Mouse (Mus musculus) forebrain, embryonic 10.5 days (tissue): ENCODE data around the gene Nup107. TPM values are rescaled to one million over a fixed set of nuclear protein-coding genes. Genes with fewer than 3 reads are reported as not detected.

Source experiments
- DNase-seq: peaks from one replicate; pipeline ENCODE4 v3.0.0-alpha.2; 2017; ENCODE audit warnings: low spot score; ENCODE audit errors: extremely low spot score
- H3K27ac ChIP-seq: fragments of 300-500 bp; sonication (generic); 2 replicates; pipeline ENCODE4 v1.5.1; 2016; ENCODE audit warnings: mild to moderate bottlenecking
- H3K27me3 ChIP-seq: fragments of 300-500 bp; sonication (generic); 2 replicates; pipeline ENCODE4 v1.6.1; 2016; ENCODE audit warnings: mild to moderate bottlenecking; ENCODE audit not compliant: poor library complexity, severe bottlenecking
- H3K36me3 ChIP-seq: fragments of 300-500 bp; sonication (generic); replicated peaks from 2 replicates; pipeline ENCODE4 v1.6.1; 2016; ENCODE audit warnings: mild to moderate bottlenecking, moderate library complexity
- H3K4me1 ChIP-seq: fragments of 300-500 bp; sonication (generic); 2 replicates; pipeline ENCODE4 v1.6.1; 2016
- H3K4me3 ChIP-seq: fragments of 300-500 bp; sonication (generic); 2 replicates; pipeline ENCODE4 v1.5.1; 2016; ENCODE audit warnings: mild to moderate bottlenecking, moderate library complexity
- H3K9me3 ChIP-seq: fragments of 300-500 bp; sonication (generic); 2 replicates; pipeline ENCODE4 v1.6.1; 2016; ENCODE audit warnings: mild to moderate bottlenecking, moderate library complexity
- WGBS: fragments of 180-500 bp; shearing (Covaris S2); methylation state at CpG from one replicate; pipeline ENCODE4 v1.1.7; 2016; 5-methylcytosine and 5-hydroxymethylcytosine counted together
- polyA plus RNA-seq: library from polyadenylated mRNA; unstranded; fragments of >200 nt; fragmentation: Nextera tagmentation; extraction: Ambion mirVana; gene quantifications from 2 replicates; pipeline ENCODE4 v1.2.1, GENCODE M21; 2016

Nup107 gene
- polyA plus RNA-seq, 1 experiment from 2014 or later = 113 TPM

DNA sequence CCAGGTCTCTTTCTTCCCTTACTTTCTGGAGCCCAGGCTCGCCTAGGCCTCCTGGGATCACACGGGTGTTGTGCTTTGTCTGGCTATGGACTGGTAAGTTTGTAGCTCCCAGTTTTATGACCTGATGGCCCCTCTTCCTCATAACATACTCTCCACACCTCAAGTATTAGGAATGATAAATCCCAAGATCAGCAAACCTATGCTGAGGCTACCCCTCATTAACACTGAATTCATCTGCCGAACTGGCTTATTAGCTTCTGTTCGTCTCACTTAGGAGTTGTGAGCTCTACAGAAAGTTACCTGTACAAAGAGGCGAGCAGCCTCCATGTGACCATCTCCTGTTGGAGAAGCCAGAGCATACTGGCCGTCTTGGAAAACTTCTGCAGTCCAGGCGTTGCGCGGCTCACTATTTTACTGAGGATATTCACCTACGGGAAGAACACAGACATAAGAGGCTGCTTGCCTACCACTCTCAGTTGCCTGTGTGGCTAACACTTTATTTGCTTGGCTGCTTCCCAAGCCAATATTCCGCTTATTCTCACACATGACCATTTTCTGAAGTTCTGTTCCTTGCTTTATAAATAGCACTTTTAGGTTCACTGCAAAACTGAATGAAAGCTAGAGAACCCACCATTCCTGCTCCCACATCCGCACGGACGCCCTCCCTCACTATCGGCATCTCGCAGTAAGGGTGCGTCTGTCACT, 11.3 kb downstream of the Nup107 start:
- no peak overlapping the region for H3K4me3 ChIP-seq
- no peaks in the 10 kb centered on the region for H3K9me3 ChIP-seq
- no peak for DNase-seq
- H3K4me1 ChIP-seq = no peaks in the 10 kb centered on the region
- no peak overlapping the region for H3K27ac ChIP-seq
- WGBS = 96% methylated on average over 17 of the region's 17 CpGs
- H3K36me3 ChIP-seq = peaks cover 99% of the 10 kb centered on the region
- no peaks in the 10 kb centered on the region for H3K27me3 ChIP-seq

DNA sequence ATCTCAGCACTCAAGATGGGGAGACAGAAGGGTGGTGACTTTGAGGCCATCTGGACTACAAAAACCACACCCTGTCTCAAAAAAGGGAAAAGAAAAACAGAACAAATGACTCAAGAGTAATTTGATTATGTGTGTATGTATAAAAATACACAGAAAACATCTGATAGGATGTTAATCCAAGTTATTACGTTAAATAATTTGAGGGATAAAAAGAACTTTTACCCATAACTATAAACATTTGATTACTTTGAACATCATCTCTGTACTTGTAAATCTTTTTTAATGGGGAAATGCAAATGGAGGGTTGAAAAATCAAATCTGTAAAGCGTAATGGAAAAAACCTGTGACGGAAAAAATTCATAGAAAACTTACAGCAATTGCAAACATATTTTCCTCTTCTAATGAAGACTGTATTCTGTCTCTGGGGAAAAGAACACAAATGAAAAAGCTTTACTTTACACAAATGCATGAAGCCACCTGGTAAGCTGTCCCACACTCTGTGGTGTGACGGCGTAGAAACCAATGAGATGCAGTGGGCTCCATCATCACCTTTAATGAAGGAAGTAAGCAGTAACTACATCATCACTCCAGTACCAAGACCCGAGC, 12.1 kb downstream of the Nup107 start:
- Histone ChIP-seq H3K9me3 (no peaks in the 10 kb centered on the region), H3K4me3 (no peak overlapping the region), H3K36me3 (peaks cover 99% of the 10 kb centered on the region), H3K27me3 (no peaks in the 10 kb centered on the region), H3K27ac (no peak overlapping the region), H3K4me1 (no peaks in the 10 kb centered on the region)
- DNase-seq = no peak
- 97% methylated on average over 6 of the region's 6 CpGs for WGBS

DNA sequence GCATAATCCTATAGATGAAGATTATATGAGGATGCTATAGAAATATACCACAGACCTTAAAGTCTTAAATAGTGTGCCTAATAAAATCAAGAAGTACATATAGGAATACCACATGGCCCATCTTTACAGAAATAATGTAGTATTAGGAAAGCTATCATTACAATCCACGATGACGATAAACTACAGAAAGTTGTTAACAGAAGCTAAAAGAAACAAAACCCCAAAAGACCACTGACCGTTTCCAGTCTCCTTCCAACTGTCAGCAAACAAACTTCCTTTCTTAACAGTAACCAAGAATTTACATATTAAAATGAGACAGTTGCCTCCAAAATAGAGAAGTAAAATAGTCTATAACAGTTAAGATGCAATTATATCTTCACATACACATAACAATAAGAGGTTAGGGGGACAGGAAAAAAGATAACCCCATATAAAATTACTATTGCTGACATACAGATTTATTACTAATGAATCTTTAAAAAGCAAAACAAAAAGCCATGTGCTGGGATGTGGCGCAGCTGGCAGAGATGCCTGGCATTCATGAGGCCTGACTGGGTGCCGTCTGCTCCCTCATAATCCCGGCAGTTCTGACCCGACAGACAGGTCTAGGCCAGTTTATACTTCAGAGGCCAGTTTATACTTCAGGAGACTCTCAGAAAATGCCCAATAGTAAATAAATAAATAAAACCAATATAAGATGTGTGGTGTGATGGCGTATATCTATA, 12.8 kb downstream of the Nup107 start:
- H3K4me1 ChIP-seq = no peaks in the 10 kb centered on the region
- H3K36me3 ChIP-seq = peaks cover 99% of the 10 kb centered on the region
- no peak for DNase-seq
- H3K27me3 ChIP-seq = no peaks in the 10 kb centered on the region
- WGBS = 94% methylated on average over 8 of the region's 8 CpGs
- no peak overlapping the region for H3K4me3 ChIP-seq
- H3K9me3 ChIP-seq = no peaks in the 10 kb centered on the region
- no peak overlapping the region for H3K27ac ChIP-seq

DNA sequence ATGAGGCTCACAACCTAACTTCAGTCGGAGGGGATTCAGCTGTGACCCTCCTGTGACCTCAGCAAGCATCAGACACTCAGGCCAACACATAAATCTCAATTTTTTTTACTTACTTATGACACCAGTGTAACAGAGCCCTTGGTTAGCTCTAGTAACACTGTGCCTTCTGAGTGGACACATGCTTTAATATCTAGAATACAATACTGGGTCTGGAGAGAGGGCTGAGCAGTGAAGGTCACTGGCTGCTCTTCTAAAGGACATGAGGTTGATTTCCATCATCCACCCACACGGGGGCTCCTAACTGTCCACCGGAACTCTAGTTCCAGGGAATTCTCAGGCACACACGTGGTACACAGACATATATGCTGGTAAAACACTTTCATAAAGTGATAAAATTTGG, 13.6 kb downstream of the Nup107 start:
- no peak for DNase-seq
- 94% methylated on average over 4 of the region's 4 CpGs for WGBS

DNA sequence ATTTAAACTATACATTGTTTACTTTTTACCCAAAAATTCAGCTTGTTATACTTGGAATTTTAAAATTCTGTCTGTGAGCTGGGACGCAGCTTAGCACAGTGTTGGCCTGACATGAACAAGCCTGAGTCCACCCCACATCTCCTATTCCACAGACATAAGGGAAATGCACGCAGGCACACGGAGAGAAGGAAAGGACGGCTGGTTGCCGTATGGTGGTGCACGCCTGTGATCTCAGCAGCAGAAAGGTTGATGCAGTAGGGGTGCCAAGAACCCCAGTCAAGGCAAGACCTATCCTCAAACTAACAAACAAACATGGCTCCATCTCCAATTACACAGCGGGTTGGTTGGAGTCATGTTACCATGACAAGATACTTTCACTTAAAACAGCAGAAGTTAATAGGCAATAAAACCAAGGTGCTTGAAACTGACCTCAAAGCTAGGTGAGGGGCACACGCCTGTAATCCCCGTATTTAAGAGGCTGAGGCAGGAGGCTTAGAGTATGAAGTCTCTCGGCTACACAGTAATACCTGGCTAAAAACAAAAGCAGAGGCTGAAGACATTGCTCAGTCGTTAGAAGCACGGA, 14.1 kb downstream of the Nup107 start:
- no peak for DNase-seq
- Histone ChIP-seq H3K27me3 (no peaks in the 10 kb centered on the region), H3K4me3 (no peak overlapping the region), H3K4me1 (no peaks in the 10 kb centered on the region), H3K36me3 (peaks cover 99% of the 10 kb centered on the region), H3K9me3 (no peaks in the 10 kb centered on the region), H3K27ac (no peak overlapping the region)
- 93% methylated on average over 12 of the region's 12 CpGs for WGBS

More for the DNA sequence above, 13.6 kb downstream of the Nup107 start:
- Histone ChIP-seq H3K4me1 (no peaks in the 10 kb centered on the region), H3K4me3 (no peak overlapping the region), H3K9me3 (no peaks in the 10 kb centered on the region), H3K27ac (no peak overlapping the region), H3K27me3 (no peaks in the 10 kb centered on the region), H3K36me3 (peaks cover 99% of the 10 kb centered on the region)

DNA sequence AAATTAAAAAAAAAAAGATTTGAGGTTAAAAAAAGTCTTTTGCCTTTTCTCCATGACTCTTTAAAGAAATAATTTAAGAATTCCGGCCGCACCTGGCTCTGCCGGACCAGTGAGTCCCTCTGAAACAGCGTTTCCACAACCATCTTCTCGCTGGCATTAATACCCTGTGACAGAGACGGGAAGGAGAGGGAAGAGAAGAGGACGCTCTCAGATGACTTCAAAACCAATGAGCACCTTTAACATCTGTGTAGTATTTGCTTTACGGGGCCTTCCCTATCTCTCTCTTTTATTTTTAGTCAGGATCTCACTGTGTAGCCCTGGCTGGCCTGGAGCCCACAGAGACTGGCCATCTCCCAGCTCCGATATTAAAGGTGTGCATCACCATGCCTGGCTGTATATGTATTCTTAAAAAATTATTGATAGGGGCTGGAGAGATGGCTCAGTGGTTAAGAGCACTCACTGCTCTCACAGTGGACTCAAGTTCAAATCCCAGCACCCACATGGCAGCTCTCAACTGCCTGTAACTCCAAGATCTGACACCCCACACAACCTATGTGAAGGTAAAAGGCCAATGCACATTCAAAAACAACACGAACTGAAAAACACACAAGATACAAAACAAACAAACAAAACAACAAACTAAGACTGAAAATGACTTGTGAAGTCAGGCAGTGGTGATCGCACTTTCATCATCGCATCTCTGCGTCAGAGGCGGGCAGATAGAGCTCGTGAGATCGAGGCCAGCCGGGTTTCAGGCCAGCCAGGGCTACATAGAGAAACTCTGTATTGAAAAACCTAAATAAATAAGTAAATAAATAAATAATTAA, 14.8 kb downstream of the Nup107 start:
- Histone ChIP-seq H3K9me3 (no peaks in the 10 kb centered on the region), H3K36me3 (peaks cover 99% of the 10 kb centered on the region), H3K4me3 (no peak overlapping the region), H3K27me3 (no peaks in the 10 kb centered on the region), H3K27ac (no peak overlapping the region), H3K4me1 (no peaks in the 10 kb centered on the region)
- DNase-seq = no peak
- WGBS = 95% methylated on average over 17 of the region's 17 CpGs

DNA sequence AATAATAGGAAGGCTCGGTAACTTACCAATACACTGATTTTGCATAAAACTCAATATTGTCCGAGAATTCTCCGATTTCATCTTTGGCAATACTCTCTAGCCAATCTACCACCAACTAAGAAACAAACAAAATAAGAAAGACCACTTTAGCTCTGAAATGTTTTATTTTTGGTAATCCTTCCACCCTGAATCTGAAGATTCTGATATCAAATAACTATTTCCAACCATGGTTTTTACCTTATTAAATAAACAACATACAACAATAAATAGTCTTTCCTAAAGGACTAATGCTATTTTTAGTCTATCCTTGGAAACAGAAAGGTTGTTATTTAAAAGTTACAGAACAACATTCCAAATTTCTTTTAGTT, 15.4 kb downstream of the Nup107 start:
- Histone ChIP-seq H3K27me3 (no peaks in the 10 kb centered on the region), H3K36me3 (peaks cover 99% of the 10 kb centered on the region), H3K4me1 (no peaks in the 10 kb centered on the region), H3K9me3 (no peaks in the 10 kb centered on the region), H3K4me3 (no peak overlapping the region), H3K27ac (no peak overlapping the region)
- WGBS = 91% methylated on average over 3 of the region's 3 CpGs
- no peak for DNase-seq

DNA sequence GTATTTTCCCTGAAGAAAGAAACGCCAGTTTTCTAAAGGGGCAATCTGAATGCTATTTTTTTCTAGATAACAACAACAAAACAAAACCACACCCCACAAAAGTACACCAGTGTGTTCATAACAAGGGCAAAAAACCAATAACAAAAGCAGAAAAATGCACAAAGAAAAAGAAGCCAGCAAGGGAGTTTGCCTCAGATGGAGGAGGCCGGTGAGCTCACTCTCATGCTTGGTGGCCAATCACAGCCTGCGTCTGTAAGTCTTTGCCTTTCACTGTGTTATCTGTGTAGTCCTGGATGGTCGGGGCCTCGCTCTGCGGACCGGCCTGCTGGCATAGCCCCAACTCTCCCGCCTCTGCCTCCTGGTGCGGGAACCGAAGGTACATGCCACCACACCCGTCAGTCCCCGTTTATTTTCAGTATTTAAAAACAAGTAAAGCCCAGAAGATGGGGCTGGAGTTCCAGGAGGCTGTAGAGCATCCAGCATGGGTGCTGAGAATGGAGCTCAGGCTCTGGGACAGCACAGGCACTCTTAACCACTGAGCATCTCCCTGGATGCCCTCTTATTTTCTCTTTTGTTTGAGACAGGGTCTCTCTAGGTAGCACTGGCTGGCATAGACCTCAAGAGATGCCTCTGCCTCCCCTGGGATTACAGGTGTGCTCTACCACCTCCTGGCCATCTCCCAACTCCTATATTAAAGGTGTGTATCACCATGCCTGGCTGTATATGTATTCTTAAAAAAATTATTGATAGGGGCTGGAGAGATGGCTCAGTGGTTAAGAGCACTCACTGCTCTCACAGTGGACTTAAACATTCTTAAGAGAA, 16.0 kb downstream of the Nup107 start:
- 94% methylated on average over 12 of the region's 12 CpGs for WGBS
- Histone ChIP-seq H3K9me3 (no peaks in the 10 kb centered on the region), H3K27ac (no peak overlapping the region), H3K36me3 (peaks cover 98% of the 10 kb centered on the region), H3K4me3 (no peak overlapping the region), H3K4me1 (no peaks in the 10 kb centered on the region), H3K27me3 (no peaks in the 10 kb centered on the region)
- no peak for DNase-seq

DNA sequence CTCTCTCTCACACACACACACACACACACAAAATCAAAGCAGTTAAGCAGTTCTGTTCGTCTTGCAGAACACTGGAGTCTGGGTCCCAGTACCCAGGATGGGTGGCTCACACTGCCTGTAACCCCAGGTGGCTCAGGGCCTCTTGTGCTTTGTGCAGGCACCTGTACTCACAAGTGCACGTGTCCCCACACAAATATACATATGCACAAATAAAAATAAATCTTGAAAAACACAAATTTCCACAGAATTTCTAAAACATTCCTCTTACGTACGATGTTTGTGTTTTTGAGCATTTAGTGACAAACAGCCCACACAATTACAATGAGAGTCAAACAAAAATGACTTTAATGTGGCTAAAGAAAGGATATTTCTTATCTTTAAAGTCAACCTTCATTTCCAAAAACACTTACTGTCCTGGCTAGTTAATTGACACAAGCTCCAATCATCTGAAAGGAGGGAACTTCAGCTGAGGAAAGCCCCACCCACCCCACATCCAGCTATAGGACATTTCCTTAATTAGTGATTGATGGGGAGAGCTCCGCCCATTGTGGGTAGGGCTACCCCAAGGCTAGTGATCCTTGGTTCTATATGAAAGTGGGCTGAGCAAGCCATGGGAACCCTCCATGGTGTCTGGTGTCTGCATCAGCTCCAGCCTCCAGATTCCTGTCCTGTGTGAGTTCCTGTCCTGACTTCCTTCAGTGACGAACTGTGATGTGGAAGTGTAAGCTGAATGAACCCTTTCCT, 16.9 kb downstream of the Nup107 start:
- WGBS = 93% methylated on average over 6 of the region's 6 CpGs
- no peak overlapping the region for H3K27ac ChIP-seq
- H3K4me1 ChIP-seq = no peaks in the 10 kb centered on the region
- no peak overlapping the region for H3K4me3 ChIP-seq
- peaks cover 98% of the 10 kb centered on the region for H3K36me3 ChIP-seq
- no peaks in the 10 kb centered on the region for H3K27me3 ChIP-seq
- no peak for DNase-seq
- no peaks in the 10 kb centered on the region for H3K9me3 ChIP-seq

DNA sequence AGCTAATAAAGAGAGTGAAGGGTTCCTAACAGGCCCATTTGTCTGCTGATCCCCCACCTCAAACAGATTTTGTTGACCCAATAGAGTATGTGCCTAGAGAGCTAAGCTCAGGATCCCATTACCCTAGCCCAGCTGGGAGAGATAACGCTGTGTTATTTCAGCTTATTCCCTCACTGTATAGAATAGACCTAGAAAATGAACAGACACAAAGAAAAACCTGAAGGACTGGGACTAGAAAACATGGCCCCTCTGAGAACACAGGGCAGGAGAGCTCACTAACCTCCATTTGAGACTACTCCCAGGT, 17.7 kb downstream of the Nup107 start:
- Histone ChIP-seq H3K27ac (no peak overlapping the region), H3K9me3 (no peaks in the 10 kb centered on the region), H3K27me3 (no peaks in the 10 kb centered on the region), H3K4me3 (no peak overlapping the region), H3K36me3 (peaks cover 98% of the 10 kb centered on the region), H3K4me1 (no peaks in the 10 kb centered on the region)
- no peak for DNase-seq
- WGBS = 100% methylated on average over 1 of the region's 1 CpGs

DNA sequence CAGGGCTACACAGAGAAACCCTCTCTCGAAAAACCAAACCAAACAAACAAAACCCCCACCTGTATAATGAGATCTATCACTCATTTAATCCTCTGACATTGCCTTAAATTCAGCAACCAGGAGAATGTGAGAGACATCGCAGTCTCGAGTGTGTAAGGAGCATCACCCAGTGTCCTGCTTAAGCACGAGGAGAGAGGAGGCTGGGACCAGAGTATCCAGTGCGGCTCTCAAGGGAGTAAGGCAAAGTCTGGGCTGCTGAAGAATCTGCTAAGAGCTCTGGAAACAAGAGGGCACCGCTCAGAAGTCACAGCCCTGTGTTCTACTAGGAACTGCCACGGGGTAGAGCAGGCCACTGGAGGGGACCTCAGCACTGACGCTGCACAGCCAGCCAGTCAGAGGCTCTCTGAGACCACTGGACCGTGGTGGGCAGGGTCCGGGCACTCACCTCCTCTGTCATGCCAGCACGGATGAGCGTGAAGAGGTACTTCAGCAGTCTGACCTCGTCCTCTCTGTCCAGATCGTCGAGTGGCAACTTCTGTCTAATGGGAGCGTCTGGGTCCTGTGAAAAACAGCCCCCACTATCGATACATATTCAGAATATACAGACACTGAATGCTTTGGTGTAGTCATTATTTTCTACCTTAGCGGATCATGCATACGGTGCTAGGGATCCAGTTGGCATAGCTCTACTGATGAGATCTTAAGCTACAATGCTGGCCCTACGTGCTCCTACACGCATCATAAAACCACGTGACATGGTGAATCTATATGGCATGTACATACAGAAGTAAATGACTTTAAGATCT, 18.3 kb downstream of the Nup107 start:
- DNase-seq = no peak
- Histone ChIP-seq H3K27me3 (no peaks in the 10 kb centered on the region), H3K36me3 (peaks cover 98% of the 10 kb centered on the region), H3K4me1 (no peaks in the 10 kb centered on the region), H3K4me3 (no peak overlapping the region), H3K9me3 (no peaks in the 10 kb centered on the region), H3K27ac (no peak overlapping the region)
- WGBS = 95% methylated on average over 22 of the region's 22 CpGs
